Mouse (Mus musculus): ENCODE measurements around the gene Orai1. TPM values are rescaled to one million over a fixed set of nuclear protein-coding genes. Genes with fewer than 3 reads are reported as not detected.

Gene Orai1
- polyA plus RNA-seq, 1 experiment = 0.88 TPM

DNA sequence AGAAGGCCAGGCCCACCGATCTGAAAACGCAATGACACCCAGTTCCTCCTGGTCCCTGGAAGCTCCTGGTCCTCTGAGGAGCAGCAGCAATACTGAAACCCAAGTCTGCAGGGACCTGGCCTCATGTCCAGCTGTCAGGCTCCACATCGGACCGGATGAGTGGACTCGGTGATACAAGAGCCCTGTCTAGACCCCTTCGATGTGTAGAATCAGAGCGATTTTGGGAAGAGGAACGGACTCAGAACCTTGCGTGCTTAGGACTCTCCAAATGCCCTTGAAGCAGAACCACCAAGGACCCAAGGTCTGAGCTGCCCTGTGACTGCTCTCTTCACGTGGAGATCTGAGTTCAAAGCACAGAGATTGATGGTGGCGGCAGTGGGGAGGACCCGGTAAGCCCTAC lies 53.2 kb downstream of the Orai1 start, which contains the start of gene Tmem120b:
Gene Tmem120b (plus strand): TSS at position 301 of the 400 bp plus-strand sequence.
- H3K9me3 ChIP-seq (ENCODE audit: control insufficient read depth, low read length) = no peaks in the 10 kb centered on the region
- TF ChIP-seq GATA1 (IDR thresholded peaks at IDR 0.05; ENCODE audit: low read length) = no peak

DNA sequence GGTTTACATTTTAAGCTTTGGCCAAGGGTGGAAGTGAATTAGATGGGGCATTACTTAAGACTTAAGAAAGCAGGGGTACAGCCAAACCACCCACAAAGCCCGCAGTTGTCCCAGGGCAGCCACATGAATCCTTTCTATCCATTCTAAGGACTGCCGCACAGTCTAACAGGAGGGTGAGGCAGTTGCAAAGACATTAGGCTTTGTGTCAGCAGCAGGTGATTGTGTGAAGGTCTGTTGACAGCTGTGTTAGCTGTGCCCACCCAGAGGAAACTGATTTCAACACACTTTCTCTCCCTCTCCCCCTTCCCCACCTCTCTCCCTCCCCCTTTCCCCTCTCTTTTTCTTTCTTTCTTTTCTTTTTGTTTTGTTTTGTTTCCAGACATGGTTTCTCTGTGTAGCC lies 53.8 kb downstream of the Orai1 start:
- Histone ChIP-seq H3K27me3 (ENCODE audit: control insufficient read depth) (no peaks in the 10 kb centered on the region), H3K4me1 (ENCODE audit: control insufficient read depth) (peaks cover 23% of the 10 kb centered on the region), H3K36me3 (ENCODE audit: control insufficient read depth) (no peaks in the 10 kb centered on the region), H3K9me3 (ENCODE audit: control insufficient read depth, low read length) (no peaks in the 10 kb centered on the region), H3K4me3 (replicated peaks) (no peak overlapping the region)
- no peak for TF ChIP-seq GATA1 (IDR thresholded peaks at IDR 0.05; ENCODE audit: low read length)
- no peak for TF ChIP-seq TAL1 (IDR thresholded peaks at IDR 0.05; ENCODE audit: low read length)

More for the DNA sequence above, 53.2 kb downstream of the Orai1 start, which contains the start of gene Tmem120b:
- no peaks in the 10 kb centered on the region for H3K27me3 ChIP-seq (ENCODE audit: control insufficient read depth)
- H3K4me1 ChIP-seq (ENCODE audit: control insufficient read depth) = peaks cover 23% of the 10 kb centered on the region
- H3K4me3 ChIP-seq (replicated peaks) = no peak within 1 kb of the TSS
- no peaks in the 10 kb centered on the region for H3K36me3 ChIP-seq (ENCODE audit: control insufficient read depth)

DNA sequence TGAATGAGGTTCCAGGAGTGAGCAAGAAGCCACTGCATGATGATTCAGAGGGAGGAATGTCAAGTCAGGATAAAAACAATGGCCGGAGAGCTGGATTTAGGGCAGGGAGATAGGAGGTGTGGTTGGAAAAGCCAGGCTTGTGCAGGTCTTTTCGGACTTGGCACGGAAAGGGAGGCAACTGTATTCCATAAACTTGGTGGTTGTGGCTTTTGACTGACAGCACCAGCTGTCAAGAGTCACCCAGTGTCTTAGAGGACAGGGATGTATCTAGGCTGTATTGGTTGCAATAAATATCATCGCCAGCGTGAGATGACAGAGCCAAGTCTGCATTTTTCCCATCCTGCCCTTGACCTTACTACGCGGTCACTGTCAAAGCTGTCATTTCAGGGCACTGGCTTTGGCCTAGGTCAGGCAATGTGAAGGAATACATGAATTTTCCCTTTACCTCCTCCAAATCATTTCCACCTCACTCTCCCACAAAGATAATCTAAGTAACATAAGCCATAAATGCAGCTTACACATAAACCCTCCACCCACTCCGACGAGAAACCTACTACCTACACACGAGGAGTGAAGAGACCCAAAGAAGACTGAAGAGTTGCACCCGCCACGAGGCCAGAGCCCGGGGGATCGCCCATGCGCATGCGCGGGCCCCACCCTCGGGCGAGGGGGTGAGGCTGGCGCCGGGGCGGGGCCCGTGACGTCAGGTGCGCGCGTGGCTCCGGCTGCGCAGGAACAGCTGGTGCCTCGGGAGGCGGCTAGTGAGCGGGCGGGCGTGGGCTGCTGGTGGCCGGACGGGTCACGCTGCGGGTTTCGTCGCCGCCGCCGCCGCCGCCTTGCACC lies 60.9 kb downstream of the Orai1 start:
- peaks cover 10% of the 10 kb centered on the region for H3K9me3 ChIP-seq (ENCODE audit: control insufficient read depth, low read length)
- H3K36me3 ChIP-seq (ENCODE audit: control insufficient read depth) = peaks cover 36% of the 10 kb centered on the region
- H3K4me3 ChIP-seq (replicated peaks) = peak overlapping the region; percentile 74
- H3K4me1 ChIP-seq (ENCODE audit: control insufficient read depth) = peaks cover 52% of the 10 kb centered on the region
- H3K27me3 ChIP-seq (ENCODE audit: control insufficient read depth) = no peaks in the 10 kb centered on the region; the same call in 1 of the 2 replicates
- TF ChIP-seq TAL1 (IDR thresholded peaks at IDR 0.05; ENCODE audit: low read length) (no peak), GATA1 (IDR thresholded peaks at IDR 0.05; ENCODE audit: low read length) (no peak)

DNA sequence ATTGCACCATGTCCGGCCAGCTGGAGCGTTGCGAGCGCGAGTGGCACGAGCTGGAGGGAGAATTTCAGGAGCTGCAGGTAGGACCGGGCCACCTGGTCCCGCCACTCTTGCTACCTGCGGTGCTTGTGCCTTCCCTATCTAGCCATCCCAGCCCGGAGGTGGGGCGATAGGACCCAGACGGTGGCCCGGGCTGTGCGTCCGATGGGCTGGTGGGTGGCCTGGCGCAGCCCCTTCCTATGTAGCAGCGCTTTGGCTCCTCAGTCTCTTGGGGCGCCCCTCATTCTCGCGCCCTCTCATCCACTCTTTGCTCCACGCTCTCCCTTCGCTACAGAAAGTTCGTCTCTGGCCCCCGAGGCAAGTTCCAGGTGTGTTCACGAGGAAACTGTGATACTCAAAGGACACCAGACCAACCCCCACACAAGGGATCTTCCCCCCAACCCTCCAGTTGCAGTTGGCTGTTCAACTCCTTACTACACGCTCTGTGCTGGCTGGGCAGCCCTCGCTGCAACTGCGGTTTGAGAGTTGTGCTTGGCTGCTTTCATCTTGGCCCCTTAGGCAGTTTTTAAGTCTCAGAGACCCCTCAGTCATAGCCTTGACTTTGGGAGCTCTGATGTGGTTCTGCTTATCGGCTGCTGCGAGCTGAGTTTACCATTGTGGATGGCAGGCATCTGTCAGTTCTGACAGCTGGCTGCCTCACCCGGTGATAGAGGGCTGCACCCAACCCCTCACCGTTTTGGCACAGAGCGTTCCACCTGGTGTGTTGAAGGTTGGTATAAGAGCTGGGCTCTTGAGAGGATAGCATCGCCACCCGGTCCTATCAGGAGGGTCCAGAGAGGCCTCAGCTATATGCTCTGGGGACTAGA lies 61.8 kb downstream of the Orai1 start:
- Histone ChIP-seq H3K4me3 (replicated peaks) (peak overlapping the region; percentile 74), H3K36me3 (ENCODE audit: control insufficient read depth) (peaks cover 44% of the 10 kb centered on the region), H3K9me3 (ENCODE audit: control insufficient read depth, low read length) (peaks cover 10% of the 10 kb centered on the region), H3K27me3 (ENCODE audit: control insufficient read depth) (no peaks in the 10 kb centered on the region; the same call in 1 of the 2 replicates), H3K4me1 (ENCODE audit: control insufficient read depth) (peaks cover 59% of the 10 kb centered on the region)
- TF ChIP-seq GATA1 (IDR thresholded peaks at IDR 0.05; ENCODE audit: low read length) = peak; percentile 45; the same call in 1 of the 2 replicates
- TF ChIP-seq TAL1 (IDR thresholded peaks at IDR 0.05; ENCODE audit: low read length) = peak; percentile 66

DNA sequence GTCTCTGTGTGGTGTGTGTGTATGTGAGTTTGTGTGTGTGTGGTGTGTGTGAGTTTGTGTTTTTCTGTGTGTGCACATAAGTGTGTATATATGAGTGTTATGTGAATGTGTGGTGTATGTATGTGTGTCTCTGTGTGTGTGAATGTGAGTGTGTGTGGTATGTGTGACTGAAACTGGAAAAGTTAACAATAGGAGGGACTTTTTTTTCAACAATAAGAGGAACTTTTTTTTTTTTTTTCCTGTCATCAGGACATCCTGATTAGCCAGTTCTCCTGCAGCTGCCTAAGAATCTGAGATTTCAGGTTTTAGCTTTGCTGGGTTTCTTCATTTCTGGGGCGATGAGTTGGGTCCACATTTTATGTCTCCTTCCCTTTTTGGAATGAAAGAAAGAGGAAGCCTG lies 64.7 kb downstream of the Orai1 start:
- TF ChIP-seq TAL1 (IDR thresholded peaks at IDR 0.05; ENCODE audit: low read length) (no peak), GATA1 (IDR thresholded peaks at IDR 0.05; ENCODE audit: low read length) (no peak)
- Histone ChIP-seq H3K36me3 (ENCODE audit: control insufficient read depth) (peaks cover 66% of the 10 kb centered on the region), H3K4me1 (ENCODE audit: control insufficient read depth) (peaks cover 78% of the 10 kb centered on the region)

DNA sequence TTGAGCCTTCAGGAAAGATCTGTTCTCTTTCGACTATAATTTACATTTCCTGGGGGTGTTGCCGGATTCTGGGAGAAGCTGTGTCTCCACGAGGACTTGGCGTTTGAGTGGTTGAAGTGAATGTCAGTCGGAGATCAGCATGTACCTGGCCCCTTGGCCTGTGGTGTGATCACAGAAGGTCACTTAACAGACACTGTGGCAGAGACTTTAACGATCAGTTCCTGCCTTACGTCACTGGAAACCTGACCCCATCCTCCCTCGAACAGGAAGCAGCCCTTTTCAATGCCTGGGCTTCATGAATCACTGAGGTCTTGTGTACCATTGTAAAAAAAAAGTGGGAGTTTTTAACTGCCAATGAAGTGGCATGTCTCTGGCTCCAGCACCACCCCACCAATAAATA lies 65.2 kb downstream of the Orai1 start:
- no peak for TF ChIP-seq GATA1 (IDR thresholded peaks at IDR 0.05; ENCODE audit: low read length)
- no peak for TF ChIP-seq TAL1 (IDR thresholded peaks at IDR 0.05; ENCODE audit: low read length)
- no peak overlapping the region for H3K4me3 ChIP-seq (replicated peaks)
- peaks cover 78% of the 10 kb centered on the region for H3K4me1 ChIP-seq (ENCODE audit: control insufficient read depth)

More for the DNA sequence above, 64.7 kb downstream of the Orai1 start:
- Histone ChIP-seq H3K4me3 (replicated peaks) (peak overlapping the region; percentile 74), H3K27me3 (ENCODE audit: control insufficient read depth) (no peaks in the 10 kb centered on the region; the same call in 1 of the 2 replicates), H3K9me3 (ENCODE audit: control insufficient read depth, low read length) (peaks cover 10% of the 10 kb centered on the region)

More for the DNA sequence above, 65.2 kb downstream of the Orai1 start:
- H3K9me3 ChIP-seq (ENCODE audit: control insufficient read depth, low read length) = peaks cover 10% of the 10 kb centered on the region
- no peaks in the 10 kb centered on the region; the same call in 1 of the 2 replicates for H3K27me3 ChIP-seq (ENCODE audit: control insufficient read depth)
- peaks cover 71% of the 10 kb centered on the region for H3K36me3 ChIP-seq (ENCODE audit: control insufficient read depth)

Other genes with a start within 250 kb of the Orai1 start
- gene Camkk2, start 235.7 kb upstream of the Orai1 start, polyA plus RNA-seq (2012) = 2.1 and 2.4 TPM in 2 replicates
- 22.5 and 37.0 TPM in 2 replicates for gene Anapc5, start 193.7 kb upstream of the Orai1 start, polyA plus RNA-seq (2012)
- 0.64 and 0.77 TPM in 2 replicates for gene Rnf34, start 165.0 kb upstream of the Orai1 start, polyA plus RNA-seq (2012)
- gene Kdm2b, start 25.3 kb upstream of the Orai1 start, polyA plus RNA-seq (2012) = 2.1 and 2.4 TPM in 2 replicates
- gene Morn3, start 31.9 kb downstream of the Orai1 start, polyA plus RNA-seq (2012) = not detected in 2 replicates
- 9.4 and 10.1 TPM in 2 replicates for gene Tmem120b, start 53.3 kb downstream of the Orai1 start, polyA plus RNA-seq (2012)
- 0.38 and 0.52 TPM in 2 replicates for gene Rhof, start 117.6 kb downstream of the Orai1 start, polyA plus RNA-seq (2012)
- 3.3 and 3.9 TPM in 2 replicates for gene Setd1b, start 127.1 kb downstream of the Orai1 start, polyA plus RNA-seq (2012)
- gene Psmd9, start 154.3 kb downstream of the Orai1 start, polyA plus RNA-seq (2012) = 27.7 and 28.4 TPM in 2 replicates
- gene Hpd, start 167.7 kb downstream of the Orai1 start, polyA plus RNA-seq (2012) = not detected in 2 replicates
- 0.02 and 0.06 TPM in 2 replicates for gene Wdr66, start 237.0 kb downstream of the Orai1 start, polyA plus RNA-seq (2012)

Measured in erythroblast, embryonic 14.5 days (primary cell).